Mouse (Mus musculus): ENCODE results near the gene Map4. TPM values are rescaled to one million over a fixed set of nuclear protein-coding genes. Genes with fewer than 3 reads are reported as not detected.
"Not testable (repeated sequence)": the region's sequence is repeated elsewhere in the genome, so short reads cannot be mapped to it uniquely, and the experiment has no call there.

Map4 gene
- polyA plus RNA-seq, 1 experiment from 2014 or later: 180 TPM

- no peak overlapping the region for H3K4me3 ChIP-seq (replicated peaks)
- H3K4me1 ChIP-seq: 0 out of 2 replicates have a peak, but pooled peaks cover 7% of the 10 kb centered on the region
- H3K9me3 ChIP-seq (replicated peaks): no peaks in the 10 kb centered on the region
- H3K27ac ChIP-seq (replicated peaks): no peak overlapping the region
- no peak overlapping the region for H3K4me2 ChIP-seq
- H3K9ac ChIP-seq (replicated peaks): no peak overlapping the region
- WGBS: 4% methylated on average over 1 of the region's 1 CpGs
- ATAC-seq (ENCODE audit: low FRiP score): peak; percentile 53; the same call in 1 of the 2 replicates
- H3K36me3 ChIP-seq: peaks cover 76% of the 10 kb centered on the region
- no peaks in the 10 kb centered on the region for H3K27me3 ChIP-seq (replicated peaks)
Measured at GRCm38 (mm10) chr9:110071843-110072242, 140.6 kb downstream of the Map4 start.

DNA sequence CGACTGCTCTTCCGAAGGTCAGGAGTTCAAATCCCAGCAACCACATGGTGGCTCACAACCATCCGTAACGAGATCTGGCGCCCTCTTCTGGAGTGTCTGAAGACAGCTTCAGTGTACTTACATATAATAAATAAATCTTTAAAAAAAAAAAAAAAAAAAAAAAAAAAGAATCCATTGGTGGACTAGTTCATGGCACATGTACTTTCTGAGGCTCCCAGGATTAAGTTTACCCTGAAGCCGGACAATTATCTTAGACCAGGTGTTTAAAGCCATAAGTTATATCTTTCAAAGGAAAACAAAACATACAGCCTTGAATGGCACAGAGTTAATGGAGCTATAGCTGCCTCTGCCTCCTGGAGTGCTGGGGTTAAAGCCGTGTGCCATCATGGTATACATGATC is 145.2 kb downstream of the Map4 start:
- ATAC-seq (ENCODE audit: low FRiP score); H3K4me1 ChIP-seq; H3K27me3 ChIP-seq (replicated peaks); H3K9me3 ChIP-seq (replicated peaks); H3K9ac ChIP-seq (replicated peaks); H3K27ac ChIP-seq (replicated peaks); H3K4me2 ChIP-seq; H3K4me3 ChIP-seq (replicated peaks): not testable (repeated sequence)
- peaks cover 82% of the 10 kb centered on the region for H3K36me3 ChIP-seq
- 73% methylated on average over 4 of the region's 7 CpGs for WGBS

- Histone ChIP-seq H3K27me3 (replicated peaks) (no peaks in the 10 kb centered on the region), H3K27ac (replicated peaks) (no peak overlapping the region), H3K4me2 (no peak overlapping the region), H3K4me3 (replicated peaks) (no peak overlapping the region), H3K9ac (replicated peaks) (no peak overlapping the region), H3K4me1 (0 out of 2 replicates have a peak, but pooled peaks cover 2% of the 10 kb centered on the region), H3K36me3 (peaks cover 83% of the 10 kb centered on the region), H3K9me3 (replicated peaks) (no peaks in the 10 kb centered on the region)
- no peak for ATAC-seq (ENCODE audit: low FRiP score)
- 69% methylated on average over 3 of the region's 3 CpGs for WGBS
Measured at GRCm38 (mm10) chr9:110081066-110081465, 149.8 kb downstream of the Map4 start.

GRCm38 (mm10) chr9:110084201-110084964 is 153.1 kb downstream of the Map4 start:
- H3K4me2 ChIP-seq: no peak overlapping the region
- H3K9me3 ChIP-seq (replicated peaks): no peaks in the 10 kb centered on the region
- no peak overlapping the region for H3K4me3 ChIP-seq (replicated peaks)
- ATAC-seq (ENCODE audit: low FRiP score): no peak
- H3K27ac ChIP-seq (replicated peaks): peak overlapping the region; percentile 48
- peaks cover 90% of the 10 kb centered on the region for H3K36me3 ChIP-seq
- 77% methylated on average over 25 of the region's 25 CpGs for WGBS
- H3K27me3 ChIP-seq (replicated peaks): no peaks in the 10 kb centered on the region
- no peak overlapping the region for H3K9ac ChIP-seq (replicated peaks)
- H3K4me1 ChIP-seq: 0 out of 2 replicates have a peak, but pooled peaks cover 2% of the 10 kb centered on the region

DNA sequence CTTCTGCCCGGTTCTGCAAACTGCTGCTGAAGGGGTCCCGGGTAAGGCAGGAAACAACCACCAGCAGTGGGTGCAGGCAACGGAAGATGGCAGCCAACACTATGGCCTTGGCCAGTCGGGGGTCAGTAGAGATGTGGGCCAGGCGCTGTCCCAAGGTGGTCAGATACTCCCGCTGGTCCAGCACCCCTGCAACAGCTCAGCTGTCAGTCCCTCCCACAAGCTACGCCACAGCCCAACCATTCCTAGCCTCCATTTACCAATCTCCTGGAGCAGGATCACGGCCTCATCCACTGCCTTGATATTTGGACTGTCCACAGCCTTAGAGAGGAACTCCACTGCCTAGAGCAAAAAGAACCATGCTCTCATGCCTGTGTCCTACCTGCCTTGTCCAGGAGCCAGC is 154.4 kb downstream of the Map4 start:
- H3K4me1 ChIP-seq: 0 out of 2 replicates have a peak, but pooled peaks cover 2% of the 10 kb centered on the region
- H3K9me3 ChIP-seq (replicated peaks): no peaks in the 10 kb centered on the region
- H3K36me3 ChIP-seq: peaks cover 90% of the 10 kb centered on the region
- no peak overlapping the region for H3K4me2 ChIP-seq
- no peak overlapping the region for H3K4me3 ChIP-seq (replicated peaks)
- no peak for ATAC-seq (ENCODE audit: low FRiP score)
- WGBS: 99% methylated on average over 8 of the region's 8 CpGs
- no peaks in the 10 kb centered on the region for H3K27me3 ChIP-seq (replicated peaks)
- H3K9ac ChIP-seq (replicated peaks): no peak overlapping the region
- H3K27ac ChIP-seq (replicated peaks): no peak overlapping the region

GRCm38 (mm10) chr9:110093303-110093702 is 162.0 kb downstream of the Map4 start:
- Histone ChIP-seq H3K36me3 (peaks cover 88% of the 10 kb centered on the region), H3K9ac (replicated peaks) (no peak overlapping the region), H3K27ac (replicated peaks) (no peak overlapping the region), H3K9me3 (replicated peaks) (no peaks in the 10 kb centered on the region), H3K4me1 (no peaks in the 10 kb centered on the region), H3K27me3 (replicated peaks) (no peaks in the 10 kb centered on the region), H3K4me3 (replicated peaks) (no peak overlapping the region), H3K4me2 (no peak overlapping the region)
- 91% methylated on average over 4 of the region's 4 CpGs for WGBS
- no peak for ATAC-seq (ENCODE audit: low FRiP score)

DNA sequence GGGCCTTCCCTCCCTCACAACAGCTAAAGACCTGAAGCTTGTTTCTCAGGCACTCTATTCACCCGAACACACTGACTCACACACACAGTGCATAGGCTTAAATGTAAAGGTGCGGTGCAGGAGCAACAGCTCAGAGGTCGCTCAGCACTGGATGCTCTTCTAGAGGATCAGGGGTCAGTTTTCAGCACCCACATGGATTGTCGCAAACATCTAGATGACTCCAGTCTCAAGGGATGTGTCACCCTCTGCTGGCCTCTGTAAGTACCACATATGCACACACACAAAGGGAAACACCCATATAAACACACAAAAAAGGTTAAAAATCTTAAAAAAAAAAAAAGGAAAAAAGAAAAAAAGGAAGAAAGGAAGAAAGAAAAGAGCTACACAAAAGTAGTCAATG is 163.5 kb downstream of the Map4 start:
- H3K4me3 ChIP-seq (replicated peaks): no peak overlapping the region
- no peak overlapping the region for H3K27ac ChIP-seq (replicated peaks)
- no peaks in the 10 kb centered on the region for H3K27me3 ChIP-seq (replicated peaks)
- peaks cover 88% of the 10 kb centered on the region for H3K36me3 ChIP-seq
- no peak overlapping the region for H3K4me2 ChIP-seq
- peaks cover under 1% of the 10 kb centered on the region; the same call in 1 of the 2 replicates for H3K4me1 ChIP-seq
- H3K9ac ChIP-seq (replicated peaks): no peak overlapping the region
- no peak for ATAC-seq (ENCODE audit: low FRiP score)
- 93% methylated on average over 4 of the region's 4 CpGs for WGBS
- H3K9me3 ChIP-seq (replicated peaks): no peaks in the 10 kb centered on the region

DNA sequence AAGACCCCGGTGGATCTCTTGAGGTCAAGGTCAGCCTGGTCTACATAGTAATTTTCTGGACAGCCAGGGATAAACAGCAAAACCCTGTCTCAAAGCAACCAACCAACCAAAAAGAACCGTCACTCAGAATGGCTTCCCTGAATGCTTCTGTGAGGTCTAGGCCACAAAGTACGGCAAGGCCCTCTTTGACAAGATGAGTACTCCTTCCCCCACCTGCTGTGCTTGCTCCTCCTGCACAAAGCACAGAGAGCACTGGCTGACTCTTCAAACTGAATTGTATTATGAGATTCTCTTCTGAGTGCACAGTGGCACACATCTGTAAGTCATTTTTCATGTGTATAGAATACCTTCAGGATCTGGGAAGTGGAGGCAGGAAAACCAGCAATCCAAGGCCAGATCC is 166.5 kb downstream of the Map4 start:
- peaks cover 11% of the 10 kb centered on the region for H3K4me1 ChIP-seq
- H3K36me3 ChIP-seq: peaks cover 72% of the 10 kb centered on the region
- WGBS: 88% methylated on average over 3 of the region's 3 CpGs
- no peak overlapping the region for H3K4me3 ChIP-seq (replicated peaks)
- no peaks in the 10 kb centered on the region for H3K9me3 ChIP-seq (replicated peaks)
- no peak overlapping the region for H3K4me2 ChIP-seq
- no peak overlapping the region for H3K9ac ChIP-seq (replicated peaks)
- no peak overlapping the region for H3K27ac ChIP-seq (replicated peaks)
- no peak for ATAC-seq (ENCODE audit: low FRiP score)
- H3K27me3 ChIP-seq (replicated peaks): no peaks in the 10 kb centered on the region

GRCm38 (mm10) chr9:110100627-110101600 is 169.7 kb downstream of the Map4 start:
- 3% methylated on average over 41 of the region's 41 CpGs for WGBS
- peak overlapping the region; percentile 62 for H3K27ac ChIP-seq (replicated peaks)

DNA sequence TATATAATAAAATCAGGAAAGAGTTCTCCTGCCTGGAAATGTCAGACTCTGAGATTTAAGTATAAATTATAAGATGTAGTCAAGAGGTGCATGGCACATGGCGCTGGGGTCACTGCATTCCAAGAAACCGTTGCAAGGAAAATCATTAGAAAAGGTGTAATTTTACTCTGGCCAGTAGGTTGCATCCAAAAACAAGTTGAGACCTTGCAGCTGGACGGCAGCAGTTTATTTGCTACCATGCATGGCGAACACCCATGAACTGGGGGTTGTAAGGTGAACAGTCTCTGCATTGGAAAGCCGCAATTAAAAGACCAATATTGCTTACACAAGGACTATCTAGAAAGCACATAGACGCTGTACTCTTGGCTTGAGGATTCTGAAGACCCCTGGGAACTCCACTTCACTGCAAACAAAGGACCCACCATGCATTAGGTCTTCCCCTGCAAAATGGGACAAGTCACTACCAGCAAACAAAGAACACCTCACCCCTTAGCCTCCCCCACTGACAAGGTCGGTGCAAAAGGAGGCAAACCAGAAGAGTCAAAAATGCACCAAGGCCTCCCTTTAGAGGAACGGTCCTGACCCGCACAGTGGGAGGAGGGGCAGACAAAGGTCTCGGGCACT is 185.2 kb downstream of the Map4 start:
- WGBS: 6% methylated on average over 10 of the region's 10 CpGs
- no peaks in the 10 kb centered on the region for H3K9me3 ChIP-seq (replicated peaks)
- H3K27me3 ChIP-seq (replicated peaks): no peaks in the 10 kb centered on the region
- H3K27ac ChIP-seq (replicated peaks): peak overlapping the region; percentile 97
- peak overlapping the region; percentile 75 for H3K4me2 ChIP-seq
- peaks cover 23% of the 10 kb centered on the region for H3K4me1 ChIP-seq
- H3K36me3 ChIP-seq: peaks cover 25% of the 10 kb centered on the region
- H3K9ac ChIP-seq (replicated peaks): peak overlapping the region; percentile 86
- no peak for ATAC-seq (ENCODE audit: low FRiP score)
- peak overlapping the region; percentile 97 for H3K4me3 ChIP-seq (replicated peaks)

More at GRCm38 (mm10) chr9:110100627-110101600, 169.7 kb downstream of the Map4 start:
- Histone ChIP-seq H3K4me2 (peak overlapping the region; percentile 79), H3K36me3 (peaks cover 77% of the 10 kb centered on the region), H3K4me3 (replicated peaks) (peak overlapping the region; percentile 95), H3K9me3 (replicated peaks) (no peaks in the 10 kb centered on the region), H3K9ac (replicated peaks) (peak overlapping the region; percentile 87), H3K27me3 (replicated peaks) (no peaks in the 10 kb centered on the region), H3K4me1 (peaks cover 11% of the 10 kb centered on the region)
- ATAC-seq (ENCODE audit: low FRiP score): peak; percentile 95

Measured in neural tube, embryonic 15.5 days (tissue).